Mouse (Mus musculus) CD4-positive, CD25-positive, alpha-beta regulatory T cell, adult 4 months (primary cell): ENCODE data around the gene Uqcc2. TPM values are rescaled to one million over a fixed set of nuclear protein-coding genes. Genes with fewer than 3 reads are reported as not detected.

Source experiments
- ATAC-seq: one replicate; pipeline ENCODE4 v1.8.0; 2017
- polyA plus RNA-seq, 2 experiments: library from polyadenylated mRNA; unstranded; fragments of 100-300 nt; shearing (Covaris generic); gene quantifications; one replicate each; pipeline ENCODE4 v1.2.1; 2017

The Uqcc2 gene
- polyA plus RNA-seq, 2 experiments from 2014 or later: 110 to 129 TPM

DNA sequence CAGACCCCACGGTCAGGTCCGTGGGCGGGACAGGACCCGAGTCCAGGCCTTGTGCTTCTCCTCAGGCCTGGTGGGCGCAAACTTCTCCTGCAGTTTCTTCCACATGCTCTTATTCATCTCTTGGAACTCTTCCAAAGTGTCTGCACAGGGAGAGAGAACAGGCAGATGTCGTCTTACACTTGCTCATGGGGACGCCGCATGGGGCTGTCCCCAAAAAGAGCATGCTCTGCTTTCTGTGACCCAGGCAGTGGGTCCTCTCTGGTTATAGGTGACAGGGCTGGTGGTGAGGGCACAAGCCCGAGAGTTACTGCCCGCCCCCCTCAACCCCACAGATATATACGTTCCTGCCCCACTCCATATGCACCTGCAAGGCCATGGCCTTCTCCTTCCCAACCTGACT, 11.0 kb downstream of the Uqcc2 start:
- ATAC-seq: no peak

- ATAC-seq: no peak
These were observed 11.9 kb downstream of the Uqcc2 start for GRCm38 (mm10) chr17:27121781-27122180.

GRCm38 (mm10) chr17:27121266-27121665, 12.4 kb downstream of the Uqcc2 start:
- ATAC-seq: no peak

GRCm38 (mm10) chr17:27120561-27121024, 13.1 kb downstream of the Uqcc2 start:
- ATAC-seq: no peak

GRCm38 (mm10) chr17:27119954-27120353, 13.8 kb downstream of the Uqcc2 start:
- ATAC-seq: no peak

- no peak for ATAC-seq
These were observed 14.2 kb downstream of the Uqcc2 start for GRCm38 (mm10) chr17:27119540-27119895.

GRCm38 (mm10) chr17:27118676-27119539, 14.8 kb downstream of the Uqcc2 start:
- ATAC-seq: no peak

GRCm38 (mm10) chr17:27110072-27110471, 23.6 kb downstream of the Uqcc2 start:
- no peak for ATAC-seq

- no peak for ATAC-seq
These were observed 25.8 kb downstream of the Uqcc2 start for GRCm38 (mm10) chr17:27107936-27108335.

DNA sequence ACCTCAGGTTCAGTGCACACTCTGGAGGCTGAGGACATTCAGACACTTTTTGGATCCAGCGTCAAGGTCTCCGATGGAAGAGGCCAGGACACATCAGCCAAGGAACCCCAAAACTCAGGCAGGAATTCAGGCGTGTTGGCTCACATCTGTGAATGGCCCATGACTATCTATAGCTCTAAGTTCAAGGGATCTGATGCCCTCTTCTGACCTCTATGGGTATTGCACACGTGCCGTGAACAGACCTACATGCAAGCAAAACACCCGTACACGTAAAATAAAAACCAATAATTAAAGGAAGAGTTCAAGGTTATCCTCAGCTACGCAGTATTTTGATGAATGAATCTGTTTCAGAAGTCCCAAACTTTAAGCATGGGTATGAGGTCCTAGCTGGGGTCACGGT, 27.0 kb downstream of the Uqcc2 start:
- ATAC-seq: no peak

DNA sequence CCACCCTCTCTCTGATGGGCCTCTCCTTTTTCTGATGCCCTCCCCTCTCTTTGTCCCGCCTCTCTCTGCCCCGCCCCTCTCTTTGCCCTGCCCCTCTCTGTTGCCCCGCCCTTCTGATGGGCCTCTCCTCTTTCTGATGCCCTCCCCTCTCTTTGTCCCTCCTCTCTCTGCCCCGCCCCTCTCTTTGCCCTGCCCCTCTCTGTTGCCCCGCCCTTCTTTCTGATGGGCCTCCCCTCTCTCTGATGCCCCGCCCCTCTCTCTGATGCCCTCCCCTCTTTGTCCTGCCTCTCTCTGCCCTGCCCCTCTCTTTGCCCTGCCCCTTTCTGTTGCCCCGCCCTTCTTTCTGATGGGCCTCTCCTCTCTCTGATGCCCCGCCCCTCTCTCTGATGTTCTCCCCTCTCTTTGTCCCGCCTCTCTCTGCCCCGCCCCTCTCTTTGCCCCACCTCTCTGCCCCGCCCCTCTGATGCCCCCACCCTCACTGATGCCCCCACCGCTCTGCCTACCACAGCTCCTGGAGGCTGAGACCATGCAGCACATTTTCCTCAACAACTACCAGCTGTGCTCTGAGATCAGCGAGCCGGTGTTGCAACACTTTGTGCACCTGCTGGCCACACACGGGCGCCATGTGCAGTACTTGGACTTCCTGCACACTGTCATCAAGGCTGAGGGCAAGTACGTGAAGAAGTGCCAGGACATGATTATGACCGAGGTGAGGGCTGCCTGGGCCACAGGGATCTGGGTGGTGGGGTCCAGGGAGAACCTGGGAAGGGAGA, 27.8 kb downstream of the Uqcc2 start:
- ATAC-seq: no peak

- no peak for ATAC-seq
These were observed 32.0 kb downstream of the Uqcc2 start for GRCm38 (mm10) chr17:27101675-27102074.

GRCm38 (mm10) chr17:27095690-27096089, 38.0 kb downstream of the Uqcc2 start:
- no peak for ATAC-seq

DNA sequence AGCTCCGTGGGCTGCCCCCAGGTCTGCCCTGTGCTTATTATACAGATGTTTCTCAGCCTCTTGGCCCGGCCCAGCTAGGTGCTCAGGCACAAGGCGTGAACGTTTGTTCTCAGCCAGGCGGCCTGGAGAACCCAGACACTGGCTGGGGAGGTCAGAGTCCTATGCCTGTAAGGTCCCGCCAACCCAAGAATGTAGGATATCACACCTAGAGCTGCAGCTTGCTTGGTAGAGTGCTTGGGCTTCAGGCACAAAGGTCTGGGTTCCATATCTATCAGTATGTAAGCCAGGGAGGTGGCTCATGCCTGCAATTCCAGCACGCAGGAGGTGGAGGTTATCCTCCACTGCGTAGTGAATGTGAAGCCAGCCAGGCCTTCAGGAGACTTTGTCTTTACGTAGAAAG, 43.6 kb downstream of the Uqcc2 start:
- no peak for ATAC-seq

GRCm38 (mm10) chr17:27087426-27087825, 46.3 kb downstream of the Uqcc2 start:
- ATAC-seq: no peak

- ATAC-seq: no peak
These were observed 48.0 kb downstream of the Uqcc2 start for GRCm38 (mm10) chr17:27085676-27086075.

- peak; percentile 39 for ATAC-seq
These were observed 50.1 kb downstream of the Uqcc2 start for GRCm38 (mm10) chr17:27083601-27084000.

- ATAC-seq: no peak
These were observed 50.9 kb downstream of the Uqcc2 start for GRCm38 (mm10) chr17:27082796-27083195.

DNA sequence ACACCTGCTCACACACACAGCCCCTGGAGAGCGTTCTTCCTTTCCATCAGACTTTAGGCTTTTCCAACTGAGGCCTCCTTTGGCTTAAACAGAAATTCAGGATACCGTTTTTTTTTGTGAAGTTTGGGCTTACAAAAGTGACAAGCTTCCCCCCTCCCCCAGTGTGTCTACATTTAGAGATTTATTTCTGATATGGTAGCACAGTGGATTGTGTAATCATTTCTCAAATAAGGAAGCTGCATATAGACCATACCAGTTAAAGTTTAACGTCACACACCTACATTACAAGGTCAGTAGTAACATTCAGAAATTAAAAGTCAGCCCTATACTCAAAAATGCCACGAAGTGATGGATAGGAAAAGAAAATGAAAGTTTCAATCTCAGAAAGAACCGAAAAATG, 51.8 kb downstream of the Uqcc2 start:
- ATAC-seq: no peak

DNA sequence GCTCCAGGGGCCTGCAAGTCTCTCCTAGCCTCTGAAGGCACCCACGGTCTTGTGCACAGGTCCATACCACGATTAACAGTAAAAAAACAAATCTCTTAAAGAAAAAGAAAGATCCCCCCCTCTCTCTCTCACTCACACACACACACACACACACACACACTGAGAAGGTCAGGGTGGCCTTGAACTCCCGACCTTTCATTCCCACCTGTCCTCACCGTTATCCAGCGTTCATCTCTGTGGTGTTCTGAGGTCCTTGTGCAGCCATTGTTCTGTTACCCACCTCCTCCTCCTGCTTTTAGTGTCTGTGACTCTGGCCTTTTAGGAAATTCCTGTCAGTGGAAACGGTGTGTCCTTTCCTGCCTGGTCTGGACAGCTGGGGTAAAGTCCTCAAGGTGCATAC, 55.2 kb downstream of the Uqcc2 start:
- ATAC-seq: no peak

GRCm38 (mm10) chr17:27077920-27078319, 55.8 kb downstream of the Uqcc2 start:
- no peak for ATAC-seq

- no peak for ATAC-seq
These were observed 56.6 kb downstream of the Uqcc2 start for GRCm38 (mm10) chr17:27077133-27077532.

DNA sequence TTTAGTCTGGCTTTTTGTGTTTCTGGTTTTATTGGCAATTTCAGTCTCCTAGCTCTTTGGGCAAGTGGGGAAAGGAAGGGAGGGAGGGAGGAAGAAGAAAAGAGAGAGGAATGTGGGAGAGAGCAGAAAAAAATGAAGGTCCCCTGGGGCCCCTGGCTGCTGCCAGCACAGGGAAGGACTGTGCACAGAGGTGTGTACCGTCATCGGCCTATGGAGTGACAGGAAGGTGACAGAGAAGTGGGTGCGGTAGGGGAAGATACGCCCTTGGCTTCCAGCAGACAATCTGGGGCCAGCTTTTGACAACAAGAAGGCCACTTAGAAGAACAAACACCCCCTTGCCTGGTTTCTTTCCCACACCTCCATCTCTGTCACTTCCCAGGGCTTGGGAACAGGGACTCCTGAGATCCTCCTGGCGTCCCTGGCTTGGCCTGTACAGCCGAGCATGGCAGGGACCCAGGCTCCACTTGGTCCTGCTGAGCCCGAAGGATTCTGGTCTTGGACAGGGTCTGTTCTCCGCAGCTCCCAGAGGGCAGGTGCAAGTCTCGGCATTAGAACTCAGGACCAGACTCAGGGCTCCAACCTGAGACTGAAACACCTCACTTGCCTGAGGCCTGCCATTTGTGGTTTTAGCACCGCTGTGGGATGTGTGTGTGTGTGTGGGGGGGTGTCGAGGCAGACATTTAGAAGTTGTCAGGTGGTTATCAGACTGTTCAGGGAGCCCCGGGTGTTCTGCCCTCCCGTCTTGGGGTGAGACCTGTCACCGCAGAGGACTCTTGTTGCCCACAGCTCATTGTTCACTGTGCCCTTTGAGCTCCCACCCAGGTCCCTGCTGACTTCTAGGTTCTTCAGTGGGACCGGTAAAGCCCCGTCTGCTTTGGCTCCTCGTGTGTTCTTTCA, 58.6 kb downstream of the Uqcc2 start:
- no peak for ATAC-seq
